In the genomic region with DNA sequence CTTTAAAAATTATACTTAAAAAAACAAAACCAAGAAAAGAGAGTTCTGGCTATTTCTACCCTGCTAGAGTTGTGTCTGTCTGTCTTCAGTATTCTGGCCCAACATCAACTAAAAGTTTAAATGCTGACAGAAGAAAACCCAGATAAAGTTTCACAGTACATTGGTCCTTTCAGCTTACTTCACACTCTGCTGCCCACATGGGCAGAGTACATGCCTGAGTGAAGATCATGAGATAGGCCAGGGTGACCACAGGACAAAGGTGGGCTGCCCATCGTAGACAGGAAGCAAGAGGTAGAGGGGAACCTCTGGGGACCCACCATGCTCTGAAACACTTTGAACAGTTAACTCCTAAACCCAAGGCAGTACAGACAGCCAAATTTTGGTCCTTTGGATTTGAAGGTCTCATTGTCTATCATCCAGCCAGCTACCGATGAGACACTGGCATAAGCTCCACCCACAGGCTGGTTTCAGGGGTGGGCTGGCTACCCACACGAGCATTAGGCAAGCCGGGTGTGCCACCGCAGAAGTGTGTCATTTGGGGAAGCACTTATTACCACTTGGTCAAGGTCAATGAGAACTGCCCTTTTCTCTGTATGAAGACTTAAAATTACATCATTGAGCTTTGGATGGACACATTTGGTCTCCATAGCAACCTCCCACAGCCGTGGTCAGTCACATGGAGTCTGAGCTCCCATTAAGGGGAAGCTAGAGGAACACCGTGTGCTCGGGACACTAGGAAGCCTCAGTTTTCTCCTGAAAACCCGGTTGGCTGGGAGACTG, we compare ENCODE assay signal across 9 mouse cellular contexts. TPM values are rescaled to one million over a fixed set of nuclear protein-coding genes. Genes with fewer than 3 reads are reported as not detected.
A peak's percentile ranks its signal among the peaks of the same experiment; 100 is the strongest.
DNase-seq lines count a peak whose midpoint lies in the region; ATAC-seq and TF ChIP-seq lines count a peak whose summit lies in the region.
"Had no signal": no experiment of that assay in that cellular context is flagged by ENCODE, and none has a peak within 500 bp of the region (broad histone marks: within the 10 kb centered on the region; RNA-seq: fewer than 3 reads in every experiment).

No protein-coding gene starts in this region.

- DNase-seq in heart, adult 2 months: peak; percentile 28 to 59
- DNase-seq in heart, postnatal 4 days: no peak
- peak; percentile 24 for DNase-seq in brain, adult 2 months (ENCODE audit: low read depth, low spot score)
- DNase-seq in midbrain, embryonic 11.5 days (ENCODE audit: low spot score, missing footprints): no peak
- DNase-seq in layer of hippocampus, adult 18-20 months (ENCODE audit: low spot score in 2 of 2): no peak
- no peak for DNase-seq in testis, postnatal 10 days (ENCODE audit: low spot score)
- no peak for DNase-seq in spleen, adult 18-20 months

- intact Hi-C loops in heart, adult 2 months (cut with DNase I): no loop called here

- TF ChIP-seq EP300 in heart, adult 2 months (IDR thresholded peaks at IDR 0.05; ENCODE audit: insufficient read depth, low read depth, low read length): no peak

- 60% methylated on average over 9 of the region's 9 CpGs for WGBS in heart, adult 2 months
- 57% methylated on average over 9 of the region's 9 CpGs for WGBS in hindbrain, embryonic 13.5 days
- 67% methylated on average over 9 of the region's 9 CpGs for WGBS in midbrain, embryonic 11.5 days

- no peak overlapping the region for H3K27ac ChIP-seq in heart, adult 2 months
- peak overlapping the region; percentile 81 for H3K27ac ChIP-seq in hindbrain, embryonic 13.5 days
- no peak overlapping the region; the same call in 1 of the 2 replicates for H3K27ac ChIP-seq in midbrain, embryonic 11.5 days (ENCODE audit: low read depth, low read length)
- H3K27ac ChIP-seq: embryonic facial prominence, embryonic 12.5 days had no signal

- H3K4me1 ChIP-seq in heart, adult 2 months (ENCODE audit: control insufficient read depth, insufficient read depth, low read length): peaks cover 28% of the 10 kb centered on the region
- peaks cover 66% of the 10 kb centered on the region for H3K4me1 ChIP-seq in hindbrain, embryonic 13.5 days (replicated peaks)
- peaks cover 36% of the 10 kb centered on the region for H3K4me1 ChIP-seq in midbrain, embryonic 11.5 days (ENCODE audit: control insufficient read depth, insufficient read depth, low read length)

- peak overlapping the region; percentile 20; the same call in 1 of the 2 replicates for H3K4me2 ChIP-seq in hindbrain, embryonic 13.5 days
- H3K4me2 ChIP-seq in midbrain, embryonic 11.5 days: no peak overlapping the region
- H3K4me2 ChIP-seq: embryonic facial prominence, embryonic 12.5 days had no signal

- no peaks in the 10 kb centered on the region for H3K27me3 ChIP-seq in heart, adult 2 months (ENCODE audit: control insufficient read depth, insufficient read depth, low read length)
- no peaks in the 10 kb centered on the region for H3K27me3 ChIP-seq in hindbrain, embryonic 13.5 days
- no peaks in the 10 kb centered on the region; the same call in 1 of the 2 replicates for H3K27me3 ChIP-seq in midbrain, embryonic 11.5 days (ENCODE audit: control insufficient read depth, insufficient read depth, low read length)
- H3K27me3 ChIP-seq: embryonic facial prominence, embryonic 12.5 days had no signal

- no peak for TF ChIP-seq CTCF in heart, adult 2 months (IDR thresholded peaks at IDR 0.05)

- no peak overlapping the region for H3K4me3 ChIP-seq in heart, adult 2 months
- no peak overlapping the region for H3K4me3 ChIP-seq in hindbrain, embryonic 13.5 days
- no peak overlapping the region for H3K4me3 ChIP-seq in midbrain, embryonic 11.5 days (ENCODE audit: low read depth, low read length)
- H3K4me3 ChIP-seq: embryonic facial prominence, embryonic 12.5 days had no signal

- no peak for TF ChIP-seq POLR2A in heart, adult 2 months (IDR thresholded peaks at IDR 0.05; ENCODE audit: insufficient read depth, low read depth, low read length)

- no peak overlapping the region for H3K9ac ChIP-seq in heart, adult 2 months (ENCODE audit: low read depth, low read length)
- no peak overlapping the region for H3K9ac ChIP-seq in hindbrain, embryonic 13.5 days
- H3K9ac ChIP-seq in midbrain, embryonic 11.5 days (ENCODE audit: low read length): no peak overlapping the region
- H3K9ac ChIP-seq: embryonic facial prominence, embryonic 12.5 days had no signal

- no peak for ATAC-seq in hindbrain, embryonic 13.5 days (ENCODE audit: low FRiP score)
- peak; percentile 20; the same call in 1 of the 2 replicates for ATAC-seq in midbrain, embryonic 11.5 days (ENCODE audit: low FRiP score)

- no peaks in the 10 kb centered on the region for H3K9me3 ChIP-seq in hindbrain, embryonic 13.5 days
- no peaks in the 10 kb centered on the region for H3K9me3 ChIP-seq in midbrain, embryonic 11.5 days (ENCODE audit: control insufficient read depth, low read length)
- H3K9me3 ChIP-seq: embryonic facial prominence, embryonic 12.5 days had no signal

- H3K36me3 ChIP-seq in heart, adult 2 months (ENCODE audit: control insufficient read depth, insufficient read depth, low read length): peaks cover 2% of the 10 kb centered on the region; the same call in 1 of the 2 replicates
- H3K36me3 ChIP-seq in hindbrain, embryonic 13.5 days: no peaks in the 10 kb centered on the region
- H3K36me3 ChIP-seq in midbrain, embryonic 11.5 days (ENCODE audit: control insufficient read depth, insufficient read depth, low read length): no peaks in the 10 kb centered on the region
- H3K36me3 ChIP-seq: embryonic facial prominence, embryonic 12.5 days had no signal

- no peaks in the 10 kb centered on the region for H3K79me2 ChIP-seq in heart, adult 2 months (replicated peaks; ENCODE audit: control insufficient read depth, insufficient read depth, low read length)

RNA-seq across cellular contexts. Expression of a gene that starts 35.9 kb away (rescaled TPM):
- 10 to 100 TPM; 33.4 to 35.7 TPM for total RNA-seq in heart, adult 2 months (2021)
- 24.2 TPM in 2 replicates for polyA plus RNA-seq in heart, adult 2 months (2012; rRNA removed)
- total RNA-seq in heart, postnatal 4 days (2021): 100 to 1,000 TPM; 103 to 104 TPM
- polyA plus RNA-seq in hindbrain, embryonic 13.5 days (2015; fragmentation: Nextera tagmentation; extraction: Ambion mirVana): 53.9 and 94.4 TPM in 2 replicates
- polyA plus RNA-seq in midbrain, embryonic 11.5 days (2014; fragmentation: Nextera tagmentation; extraction: Ambion mirVana): 47.0 and 51.0 TPM in 2 replicates
- total RNA-seq in layer of hippocampus, adult 18-20 months (2021): 10 to 100 TPM; 49.2 to 53.6 TPM

Comparison
In these comparisons a context has a peak if more than half of its experiments do, and no peak if none do; other contexts are left out.
1. DNase-seq: peak in heart, adult 2 months (2 of 2) and brain, adult 2 months (single experiment); none in heart, postnatal 4 days (single experiment), midbrain, embryonic 11.5 days (single experiment), layer of hippocampus, adult 18-20 months (0 of 2), testis, postnatal 10 days (single experiment) and spleen, adult 18-20 months (0 of 2).